Mouse (Mus musculus) heart, embryonic 10.5 days (tissue): Measurements from ENCODE around the gene Art2b. TPM values are rescaled to one million over a fixed set of nuclear protein-coding genes. Genes with fewer than 3 reads are reported as not detected.

ENCODE experiments used
- polyA plus RNA-seq: library from polyadenylated mRNA; unstranded; fragments of >200 nt; fragmentation: Nextera tagmentation; extraction: Ambion mirVana; gene quantifications from 2 replicates; pipeline ENCODE4 v1.2.1, GENCODE M21; 2016

Gene Art2b
- polyA plus RNA-seq, 1 experiment from 2014 or later, result not detected

Other genes with a start within 250 kb of the Art2b start
- 15.9 and 24.6 TPM in 2 replicates for gene Arap1, start 237.5 kb downstream of the Art2b start, polyA plus RNA-seq
- 3.3 TPM in 1 of 2 replicates, not detected in the other for gene Gm45837, start 174.7 kb downstream of the Art2b start, polyA plus RNA-seq
- 1.6 and 12.0 TPM in 2 replicates for gene Pde2a, start 163.9 kb downstream of the Art2b start, polyA plus RNA-seq
- 55.9 and 63.0 TPM in 2 replicates for gene Clpb, start 78.0 kb upstream of the Art2b start, polyA plus RNA-seq
- 0.15 and 0.36 TPM in 2 replicates for gene Phox2a, start 232.7 kb upstream of the Art2b start, polyA plus RNA-seq